ENCODE assay signal across 21 mouse cellular contexts in genomic region chr1:79614456-79614855, GRCm38 (mm10). TPM values are rescaled to one million over a fixed set of nuclear protein-coding genes. Genes with fewer than 3 reads are reported as not detected.
DNase-seq lines count a peak whose midpoint lies in the region; ATAC-seq lines count a peak whose summit lies in the region.
"Had no signal": no experiment of that assay in that cellular context is flagged by ENCODE, and none has a peak within 500 bp of the region (broad histone marks: within the 10 kb centered on the region; RNA-seq: fewer than 3 reads in every experiment).

No protein-coding gene starts in this region.

- intact Hi-C loops in heart, postnatal 10 days (cut with DNase I): no loop called here
- intact Hi-C loops in left cerebral cortex, postnatal 10 days (cut with DNase I): no loop called here

- peaks cover 16% of the 10 kb centered on the region for H3K36me3 ChIP-seq in splenic B cell, adult 2 months (ENCODE audit: control insufficient read depth, insufficient read depth, low read length, poor library complexity, severe bottlenecking)
- H3K36me3 ChIP-seq: embryonic facial prominence, embryonic 12.5 days; hindbrain, embryonic 12.5 days; lung, embryonic 15.5 days; midbrain, embryonic 13.5 days; neural tube, embryonic 15.5 days; stomach, embryonic 15.5 days had no signal

- H3K27me3 ChIP-seq in splenic B cell, adult 2 months (ENCODE audit: control insufficient read depth, insufficient read depth, low read length, poor library complexity, severe bottlenecking): no peaks in the 10 kb centered on the region
- H3K27me3 ChIP-seq: embryonic facial prominence, embryonic 12.5 days; forebrain, embryonic 13.5 days; hindbrain, embryonic 12.5 days; kidney, embryonic 15.5 days; lung, embryonic 15.5 days; midbrain, embryonic 13.5 days; neural tube, embryonic 15.5 days; stomach, embryonic 15.5 days had no signal

- DNase-seq in heart, adult 11 months: peak; percentile 28
- DNase-seq in heart, postnatal 10 days: no peak
- DNase-seq in testis, postnatal 10 days (ENCODE audit: low spot score): peak; percentile 44
- no peak for DNase-seq in testis, postnatal 14 days (ENCODE audit: low spot score)
- peak; percentile 5 for DNase-seq in NIH3T3 (ENCODE audit: low read depth)
- peak; percentile 29 for DNase-seq in splenic B cell, adult 2 months (ENCODE audit: low read depth, low spot score)
- no peak for DNase-seq in left cerebral cortex, postnatal 10 days (ENCODE audit: extremely low spot score in 1 of 2, low spot score in 2 of 2)
- DNase-seq: adrenal gland, postnatal 14 days; cerebellum, adult 9-11 months; right cerebral cortex, postnatal 14 days; spleen, adult 18-20 months had no signal

- no peak for ATAC-seq in inflammation-experienced regulatory T-cells, adult 6 months
- ATAC-seq: forebrain, embryonic 13.5 days; intestine, embryonic 16.5 days; midbrain, embryonic 13.5 days had no signal

RNA-seq across cellular contexts. Expression of gene Ap1s3, which starts 57.3 kb away (rescaled TPM):
- total RNA-seq in heart, postnatal 10 days (2021): 1 to 10 TPM in 1 of 2 experiments, under 1 TPM in 1; 0.87 to 1.1 TPM
- total RNA-seq in left cerebral cortex, postnatal 10 days (2021): 1 to 10 TPM; 2.6 to 2.7 TPM
- 1 to 10 TPM; 1.8 to 3.5 (median 3.0) TPM for polyA plus RNA-seq in inflammation-experienced regulatory T-cells, adult 6 months (2017; shearing (Covaris generic))

Comparison
In these comparisons a context has a peak if more than half of its experiments do, and no peak if none do; other contexts are left out.
1. DNase-seq: peak in heart, adult 11 months (single experiment), testis, postnatal 10 days (single experiment), NIH3T3 (single experiment) and splenic B cell, adult 2 months (single experiment); none in heart, postnatal 10 days (0 of 2), testis, postnatal 14 days (single experiment) and left cerebral cortex, postnatal 10 days (0 of 2).